Mouse (Mus musculus) liver, embryonic 13.5 days (tissue): ENCODE measurements around the gene Add2. TPM values are rescaled to one million over a fixed set of nuclear protein-coding genes. Genes with fewer than 3 reads are reported as not detected.

Experiments used
- ATAC-seq: fragments of 200-750 bp; cut with Nextera tagmentation; 2 replicates; pipeline ENCODE4 v1.8.0; 2017; ENCODE audit warnings: low read depth, mild to moderate bottlenecking, moderate number of reproducible peaks, moderate library complexity
- DNase-seq: peaks from one replicate; pipeline ENCODE4 v3.0.0; 2022
- H3K27ac ChIP-seq: fragments of 300-500 bp; sonication (generic); 2 replicates; pipeline ENCODE4 v1.5.1; 2015; ENCODE audit warnings: moderate library complexity, mild to moderate bottlenecking, inconsistent platforms
- H3K27me3 ChIP-seq: fragments of 300-500 bp; sonication (generic); 2 replicates; pipeline ENCODE4 v1.6.1; 2015; ENCODE audit warnings: mild to moderate bottlenecking, inconsistent platforms
- H3K36me3 ChIP-seq: fragments of 300-500 bp; sonication (generic); 2 replicates; pipeline ENCODE4 v1.6.1; 2015; ENCODE audit warnings: mild to moderate bottlenecking, inconsistent platforms
- H3K4me1 ChIP-seq: fragments of 300-500 bp; sonication (generic); replicated peaks from 2 replicates; pipeline ENCODE4 v1.6.1; 2015; ENCODE audit warnings: inconsistent platforms
- H3K4me2 ChIP-seq: fragments of 300-500 bp; sonication (generic); 2 replicates; pipeline ENCODE4 v1.6.1; 2015; ENCODE audit warnings: inconsistent platforms, mild to moderate bottlenecking, moderate library complexity
- H3K4me3 ChIP-seq: fragments of 300-500 bp; sonication (generic); replicated peaks from 2 replicates; pipeline ENCODE4 v1.5.1; 2015; ENCODE audit warnings: mild to moderate bottlenecking, inconsistent platforms
- H3K9ac ChIP-seq: fragments of 300-500 bp; sonication (generic); 2 replicates; pipeline ENCODE4 v1.6.1; 2015; ENCODE audit warnings: mild to moderate bottlenecking, inconsistent platforms
- H3K9me3 ChIP-seq: fragments of 300-500 bp; sonication (generic); replicated peaks from 2 replicates; pipeline ENCODE4 v1.6.1; 2016; ENCODE audit warnings: inconsistent platforms
- WGBS: fragments of 180-500 bp; shearing (Covaris S2); methylation state at CpG from one replicate; pipeline ENCODE4 v1.1.7; 2015; ENCODE audit not compliant: insufficient replicate concordance; 5-methylcytosine and 5-hydroxymethylcytosine counted together
- polyA plus RNA-seq: library from polyadenylated mRNA; unstranded; fragments of >200 nt; fragmentation: Nextera tagmentation; extraction: Ambion mirVana; gene quantifications from 2 replicates; pipeline ENCODE4 v1.2.1, GENCODE M21; 2015

Add2 gene
- polyA plus RNA-seq, 1 experiment from 2014 or later = 93.3 TPM

DNA sequence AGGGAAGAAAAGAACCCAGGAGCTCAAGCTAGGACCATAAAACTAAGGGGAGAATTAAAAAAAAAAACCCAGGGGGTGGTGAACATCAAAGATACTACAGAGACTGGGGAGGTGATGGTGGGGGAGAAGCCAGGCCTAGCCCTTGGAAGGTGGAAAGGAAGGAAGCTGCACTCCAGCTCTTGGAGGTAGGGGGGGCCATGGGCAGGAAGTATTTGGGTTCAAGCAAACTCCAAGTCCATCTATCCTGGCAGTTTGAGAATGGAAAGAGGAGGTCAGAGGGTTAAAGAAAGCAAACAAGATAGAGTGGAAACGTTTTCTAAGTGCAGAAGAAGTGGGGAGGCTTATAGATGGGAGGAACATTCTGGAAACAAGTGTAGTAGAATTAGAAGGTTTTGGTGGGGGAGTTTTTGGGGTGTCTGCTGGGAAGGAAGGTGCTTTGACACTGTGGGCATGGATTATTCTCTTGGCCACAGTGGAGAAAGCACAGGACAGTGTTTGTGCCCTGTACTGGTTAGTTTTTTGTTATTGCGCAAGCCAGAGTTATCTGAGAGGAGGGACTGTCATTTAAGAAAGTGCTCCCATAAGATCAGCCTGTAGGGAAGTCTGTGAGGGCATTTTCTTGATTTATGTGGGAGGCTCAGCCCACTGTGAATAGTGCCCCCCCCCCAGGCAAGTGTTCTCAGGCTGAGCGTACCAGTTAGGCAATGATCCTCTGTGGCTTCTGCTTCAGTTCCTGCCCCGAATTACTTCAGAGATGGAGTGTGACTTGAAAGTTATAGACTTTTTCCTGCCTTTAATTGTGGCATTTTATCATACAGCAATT lies 8.9 kb upstream of the Add2 start:
- H3K4me3 ChIP-seq = no peak overlapping the region
- no peak overlapping the region for H3K9ac ChIP-seq
- ATAC-seq (no peak), DNase-seq (no peak)
- peaks cover 22% of the 10 kb centered on the region for H3K27me3 ChIP-seq
- H3K4me2 ChIP-seq = no peak overlapping the region
- 29% methylated on average over 4 of the region's 4 CpGs for WGBS
- no peaks in the 10 kb centered on the region for H3K9me3 ChIP-seq
- no peaks in the 10 kb centered on the region for H3K36me3 ChIP-seq
- H3K27ac ChIP-seq = no peak overlapping the region
- peaks cover 8% of the 10 kb centered on the region; the same call in 1 of the 2 replicates for H3K4me1 ChIP-seq

DNA sequence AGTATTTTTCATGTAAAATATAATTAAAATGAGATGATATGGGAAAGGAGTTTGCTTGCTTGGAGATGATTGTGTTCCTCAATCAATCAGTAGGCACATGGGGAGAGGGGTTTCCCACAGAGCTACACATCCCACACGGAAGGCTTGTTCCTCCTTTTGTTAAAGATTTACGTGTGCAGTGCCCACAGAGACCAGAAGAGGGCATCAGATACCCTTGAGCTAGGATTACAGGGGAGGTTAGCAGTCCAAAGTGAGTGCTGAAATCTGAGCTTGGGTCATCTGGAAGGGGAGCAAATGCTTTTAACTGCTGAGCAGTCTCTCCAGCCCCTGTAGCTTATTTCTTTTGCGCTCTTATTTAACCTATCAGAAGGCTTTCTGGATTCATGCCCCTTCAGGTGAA lies 7.5 kb upstream of the Add2 start:
- DNase-seq (peak; percentile 29), ATAC-seq (no peak)
- no peaks in the 10 kb centered on the region for H3K36me3 ChIP-seq
- H3K4me1 ChIP-seq = peaks cover 8% of the 10 kb centered on the region; the same call in 1 of the 2 replicates
- no peak overlapping the region for H3K27ac ChIP-seq
- no peak overlapping the region for H3K4me2 ChIP-seq
- 17% methylated on average over 3 of the region's 3 CpGs for WGBS
- H3K9ac ChIP-seq = no peak overlapping the region
- H3K9me3 ChIP-seq = no peaks in the 10 kb centered on the region
- no peak overlapping the region for H3K4me3 ChIP-seq
- H3K27me3 ChIP-seq = peaks cover 28% of the 10 kb centered on the region

DNA sequence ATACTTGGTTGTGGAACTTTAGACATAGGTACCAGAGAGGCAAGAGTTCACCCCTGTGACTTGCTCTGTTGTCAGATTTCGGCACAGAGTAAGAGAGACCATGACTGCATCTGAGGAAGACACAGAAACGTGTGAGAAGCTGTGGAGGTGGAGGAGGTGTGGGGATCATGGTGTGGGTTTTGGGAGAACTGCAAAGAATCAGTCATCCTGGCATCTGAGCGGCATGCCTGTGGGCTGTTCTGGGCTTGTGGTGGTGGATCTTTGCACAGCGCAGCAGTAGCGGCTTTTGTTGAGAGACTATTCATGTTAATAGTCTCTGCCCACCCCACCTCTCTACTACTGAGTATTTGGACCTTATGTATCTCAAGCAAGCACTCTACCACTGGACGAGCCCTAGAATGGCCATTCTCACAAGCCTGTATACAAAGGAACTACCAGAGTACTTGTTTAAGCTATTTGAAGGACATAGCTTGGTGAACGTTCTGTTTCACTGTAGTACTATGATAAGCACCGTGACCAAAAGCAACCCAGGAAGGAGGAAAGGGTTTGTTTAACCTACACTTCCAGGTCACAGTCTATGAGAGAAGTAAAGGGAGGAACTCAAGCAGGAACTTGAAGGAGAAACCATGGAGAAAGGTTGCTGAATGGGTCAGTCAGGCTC lies 1.7 kb upstream of the Add2 start:
- DNase-seq = no peak
- Histone ChIP-seq H3K9ac (no peak overlapping the region), H3K27ac (no peak overlapping the region), H3K4me2 (no peak overlapping the region), H3K27me3 (peaks cover 75% of the 10 kb centered on the region), H3K4me1 (0 out of 2 replicates have a peak, but pooled peaks cover 5% of the 10 kb centered on the region), H3K9me3 (no peaks in the 10 kb centered on the region), H3K36me3 (no peaks in the 10 kb centered on the region), H3K4me3 (no peak overlapping the region)
- 56% methylated on average over 8 of the region's 8 CpGs for WGBS
- ATAC-seq = no peak

- no peak for ATAC-seq
These were observed 331 bp upstream of the Add2 start for GRCm38 (mm10) chr6:86028150-86028549.

GRCm38 (mm10) chr6:86029323-86029713 lies 837 bp downstream of the Add2 start:
- Histone ChIP-seq H3K27me3 (peaks cover 83% of the 10 kb centered on the region), H3K36me3 (no peaks in the 10 kb centered on the region), H3K4me1 (0 out of 2 replicates have a peak, but pooled peaks cover 5% of the 10 kb centered on the region), H3K4me2 (peak overlapping the region; percentile 54), H3K9me3 (no peaks in the 10 kb centered on the region), H3K9ac (no peak overlapping the region), H3K4me3 (peak overlapping the region; percentile 36; the same call in 1 of the 2 replicates), H3K27ac (no peak overlapping the region)
- 12% methylated on average over 6 of the region's 6 CpGs for WGBS
- ATAC-seq (no peak), DNase-seq (no peak)

More at GRCm38 (mm10) chr6:86028150-86028549, 331 bp upstream of the Add2 start:
- Histone ChIP-seq H3K4me3 (no peak overlapping the region), H3K9ac (no peak overlapping the region), H3K27me3 (peaks cover 83% of the 10 kb centered on the region), H3K9me3 (no peaks in the 10 kb centered on the region), H3K36me3 (no peaks in the 10 kb centered on the region), H3K4me2 (peak overlapping the region; percentile 54; the same call in 1 of the 2 replicates), H3K27ac (no peak overlapping the region), H3K4me1 (0 out of 2 replicates have a peak, but pooled peaks cover 5% of the 10 kb centered on the region)
- DNase-seq = no peak
- 62% methylated on average over 2 of the region's 2 CpGs for WGBS

- no peak for ATAC-seq
- 80% methylated on average over 2 of the region's 2 CpGs for WGBS
- Histone ChIP-seq H3K4me2 (no peak overlapping the region), H3K4me1 (0 out of 2 replicates have a peak, but pooled peaks cover 5% of the 10 kb centered on the region), H3K4me3 (no peak overlapping the region), H3K36me3 (no peaks in the 10 kb centered on the region), H3K27me3 (peaks cover 67% of the 10 kb centered on the region), H3K9ac (no peak overlapping the region), H3K27ac (no peak overlapping the region), H3K9me3 (no peaks in the 10 kb centered on the region)
- no peak for DNase-seq
These were observed 3.0 kb downstream of the Add2 start for GRCm38 (mm10) chr6:86031527-86031926.

- Histone ChIP-seq H3K4me3 (no peak overlapping the region), H3K9me3 (no peaks in the 10 kb centered on the region), H3K4me2 (no peak overlapping the region), H3K27ac (no peak overlapping the region), H3K27me3 (peaks cover 56% of the 10 kb centered on the region), H3K36me3 (no peaks in the 10 kb centered on the region), H3K9ac (no peak overlapping the region), H3K4me1 (0 out of 2 replicates have a peak, but pooled peaks cover 4% of the 10 kb centered on the region)
- DNase-seq (no peak), ATAC-seq (no peak)
- WGBS = 68% methylated on average over 1 of the region's 1 CpGs
These were observed 5.2 kb downstream of the Add2 start for GRCm38 (mm10) chr6:86033635-86034034.

DNA sequence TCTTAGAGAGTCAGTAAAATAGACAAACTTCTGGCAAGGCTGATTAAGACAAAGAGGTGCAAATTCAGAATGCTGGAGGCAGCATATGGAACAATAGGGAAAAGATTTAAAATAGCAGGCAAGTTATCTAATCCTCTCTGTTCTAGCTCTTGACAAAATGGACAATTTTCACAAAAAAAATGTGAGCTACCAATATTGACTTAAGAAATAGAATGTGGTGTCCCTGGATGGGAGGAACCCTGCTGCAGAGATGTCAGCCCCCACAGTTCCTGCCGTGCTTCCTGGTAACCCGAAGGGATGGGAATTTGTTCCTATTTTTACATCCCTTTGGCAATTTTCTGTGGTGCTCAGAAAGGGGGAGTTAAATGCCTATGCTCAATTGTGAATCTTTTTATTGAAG lies 10.4 kb downstream of the Add2 start:
- peaks cover 15% of the 10 kb centered on the region; the same call in 1 of the 2 replicates for H3K27me3 ChIP-seq
- no peak for DNase-seq

DNA sequence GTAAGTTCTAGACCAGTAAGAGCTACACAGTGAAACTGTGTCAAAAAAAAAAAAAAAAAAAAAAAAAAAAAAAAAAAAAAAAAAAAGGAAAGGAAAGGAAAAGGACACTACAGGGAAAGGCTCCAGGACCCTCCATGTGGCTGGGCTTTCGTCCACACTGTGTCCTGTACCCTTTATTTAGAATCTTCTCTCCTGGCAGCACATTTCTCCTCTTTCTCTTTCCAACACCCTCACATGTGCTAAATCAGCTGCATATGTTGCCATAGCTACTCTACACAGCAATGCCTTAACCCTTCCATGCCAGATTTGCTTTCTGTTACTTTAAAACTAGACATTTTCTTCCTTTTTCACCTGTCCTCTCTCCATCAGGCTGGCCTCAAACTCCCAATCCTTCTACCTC lies 11.7 kb downstream of the Add2 start:
- 75% methylated on average over 1 of the region's 1 CpGs for WGBS
- Histone ChIP-seq H3K4me2 (no peak overlapping the region), H3K27ac (no peak overlapping the region), H3K4me3 (no peak overlapping the region), H3K27me3 (peaks cover 15% of the 10 kb centered on the region; the same call in 1 of the 2 replicates), H3K9me3 (no peaks in the 10 kb centered on the region), H3K36me3 (no peaks in the 10 kb centered on the region), H3K9ac (no peak overlapping the region), H3K4me1 (no peaks in the 10 kb centered on the region; the same call in 1 of the 2 replicates)
- DNase-seq (no peak), ATAC-seq (no peak)

More for the DNA sequence above, 10.4 kb downstream of the Add2 start:
- H3K36me3 ChIP-seq = no peaks in the 10 kb centered on the region
- no peak overlapping the region for H3K9ac ChIP-seq
- 32% methylated on average over 2 of the region's 2 CpGs for WGBS
- H3K4me3 ChIP-seq = no peak overlapping the region
- no peak overlapping the region for H3K27ac ChIP-seq
- no peak for ATAC-seq
- no peaks in the 10 kb centered on the region for H3K9me3 ChIP-seq
- H3K4me2 ChIP-seq = no peak overlapping the region
- H3K4me1 ChIP-seq = no peaks in the 10 kb centered on the region; the same call in 1 of the 2 replicates

GRCm38 (mm10) chr6:86047510-86047909 lies 19.0 kb downstream of the Add2 start:
- H3K27ac ChIP-seq = no peak overlapping the region
- no peaks in the 10 kb centered on the region for H3K36me3 ChIP-seq
- H3K4me2 ChIP-seq = no peak overlapping the region
- no peak overlapping the region for H3K9ac ChIP-seq
- WGBS = 77% methylated on average over 11 of the region's 11 CpGs
- ATAC-seq = no peak
- DNase-seq = no peak
- 0 out of 2 replicates have a peak, but pooled peaks cover 3% of the 10 kb centered on the region for H3K27me3 ChIP-seq
- H3K4me3 ChIP-seq = no peak overlapping the region
- H3K4me1 ChIP-seq = peaks cover 24% of the 10 kb centered on the region
- no peaks in the 10 kb centered on the region for H3K9me3 ChIP-seq

DNA sequence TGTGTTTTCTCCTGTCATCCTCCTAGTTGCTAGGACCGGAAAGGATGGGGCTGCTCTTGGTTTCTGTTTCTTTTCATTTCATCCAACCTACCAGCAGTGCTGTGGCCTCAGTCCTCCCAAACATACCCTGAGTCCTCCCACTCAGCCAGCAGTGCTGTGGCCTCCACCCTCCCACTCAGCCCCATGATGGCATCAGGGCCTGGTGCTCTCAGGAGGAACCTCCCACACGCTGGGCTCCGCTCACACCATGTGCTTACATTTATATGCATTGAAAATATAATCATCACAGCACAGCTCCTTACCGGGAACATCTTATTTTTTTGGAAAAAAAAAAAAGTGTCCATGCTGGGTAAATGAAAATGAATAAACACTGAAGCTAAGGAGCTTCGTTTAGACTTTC lies 20.0 kb downstream of the Add2 start:
- no peak for ATAC-seq
- Histone ChIP-seq H3K9me3 (no peaks in the 10 kb centered on the region), H3K36me3 (no peaks in the 10 kb centered on the region), H3K27ac (no peak overlapping the region), H3K4me1 (peaks cover 32% of the 10 kb centered on the region), H3K9ac (no peak overlapping the region), H3K27me3 (0 out of 2 replicates have a peak, but pooled peaks cover 5% of the 10 kb centered on the region), H3K4me3 (no peak overlapping the region), H3K4me2 (no peak overlapping the region)
- 74% methylated on average over 5 of the region's 5 CpGs for WGBS
- no peak for DNase-seq
